Mouse (Mus musculus) myocyte (in vitro differentiated cells): ENCODE results near the gene Ahcy. TPM values are rescaled to one million over a fixed set of nuclear protein-coding genes. Genes with fewer than 3 reads are reported as not detected.

Experiments used
- H3K27me3 ChIP-seq: one replicate; pipeline ENCODE4 v1.6.1; 2011; ENCODE audit not compliant: control insufficient read depth, insufficient read depth, insufficient read length
- H3K36me3 ChIP-seq: one replicate; pipeline ENCODE4 v1.6.1; 2011; ENCODE audit not compliant: control insufficient read depth, insufficient read depth
- H3K4me2 ChIP-seq: one replicate; pipeline ENCODE4 v1.6.1; 2011; ENCODE audit warnings: low read depth, control low read depth
- H3K4me3 ChIP-seq: one replicate; pipeline ENCODE4 v1.5.1; 2011; ENCODE audit warnings: mild to moderate bottlenecking, control low read depth, moderate library complexity
- H3K79me2 ChIP-seq: one replicate; pipeline ENCODE4 v1.6.1; 2011; ENCODE audit not compliant: control insufficient read depth, insufficient read depth
- H3ac ChIP-seq: one replicate; pipeline ENCODE4 v1.6.1; 2011; ENCODE audit not compliant: control insufficient read depth, insufficient read length
- CEBPB ChIP-seq: IDR thresholded peaks from 2 replicates; pipeline ENCODE4 v1.6.1; 2011; ENCODE audit warnings: mild to moderate bottlenecking, moderate library complexity; ENCODE audit not compliant: poor library complexity, insufficient read depth, severe bottlenecking
- E2F4 ChIP-seq: IDR thresholded peaks from one replicate; pipeline ENCODE4 v1.6.1; 2011; ENCODE audit warnings: mild to moderate bottlenecking, control low read depth, moderate library complexity; ENCODE audit not compliant: insufficient read depth
- MAX ChIP-seq: IDR thresholded peaks from one replicate; pipeline ENCODE4 v1.6.1; 2011; ENCODE audit warnings: low read depth, mild to moderate bottlenecking, control low read depth
- MYOD1 ChIP-seq, 3 experiments: IDR thresholded peaks; one replicate each; pipeline ENCODE4 v1.6.1; 2011; ENCODE audit warnings: control low read depth in 2 of 3, low read depth in 2 of 3, mild to moderate bottlenecking in 2 of 3, moderate library complexity in 1 of 3; ENCODE audit not compliant: insufficient read length in 2 of 3, control insufficient read depth in 1 of 3
- MYOG ChIP-seq, 3 experiments: IDR thresholded peaks; one replicate each; pipeline ENCODE4 v1.6.1; 2011; ENCODE audit warnings: control low read depth in 2 of 3, low read depth in 2 of 3, mild to moderate bottlenecking in 2 of 3; ENCODE audit not compliant: insufficient read length in 2 of 3, control insufficient read depth in 1 of 3, insufficient read depth in 1 of 3
- POLR2A ChIP-seq: IDR thresholded peaks from one replicate; pipeline ENCODE4 v1.6.1; 2011; ENCODE audit warnings: low read depth, mild to moderate bottlenecking, control low read depth, moderate library complexity; ENCODE audit not compliant: insufficient read length
- POLR2AphosphoS2 ChIP-seq: IDR thresholded peaks from one replicate; pipeline ENCODE4 v1.6.1; 2011; ENCODE audit warnings: low read depth, control low read depth; ENCODE audit not compliant: insufficient read length
- REST ChIP-seq: IDR thresholded peaks from one replicate; pipeline ENCODE4 v1.6.1; 2011; ENCODE audit warnings: mild to moderate bottlenecking, control low read depth, moderate library complexity; ENCODE audit not compliant: insufficient read depth, insufficient read length
- SRF ChIP-seq: IDR thresholded peaks from one replicate; pipeline ENCODE4 v1.6.1; 2011; ENCODE audit warnings: low read depth; ENCODE audit not compliant: control insufficient read depth, insufficient read length
- TCF12 ChIP-seq: IDR thresholded peaks from one replicate; pipeline ENCODE4 v1.6.1; 2011; ENCODE audit warnings: mild to moderate bottlenecking, control low read depth; ENCODE audit not compliant: poor library complexity, insufficient read depth, severe bottlenecking
- TCF3 ChIP-seq: IDR thresholded peaks from one replicate; pipeline ENCODE4 v1.6.1; 2011; ENCODE audit warnings: low read depth, control low read depth; ENCODE audit not compliant: insufficient read length
- USF1 ChIP-seq: IDR thresholded peaks from one replicate; pipeline ENCODE4 v1.6.1; 2011; ENCODE audit warnings: low read depth, mild to moderate bottlenecking, control low read depth, moderate library complexity
- polyA plus RNA-seq: library from polyadenylated mRNA; unstranded; fragments of >200 nt; fragmentation: generic; extraction: Trizol; gene quantifications from one replicate; pipeline ENCODE4 v1.2.1, GENCODE M21; 2012; ENCODE audit warnings: missing spikeins

Gene Ahcy
- polyA plus RNA-seq, 1 experiment: 39.7 TPM

GRCm38 (mm10) chr2:155082121-155082803, 8.0 kb upstream of the Ahcy start:
- no peak overlapping the region for H3K4me2 ChIP-seq
- no peaks in the 10 kb centered on the region for H3K36me3 ChIP-seq
- no peaks in the 10 kb centered on the region for H3K27me3 ChIP-seq
- no peak for TF ChIP-seq TCF3
- no peak for TF ChIP-seq USF1
- TF ChIP-seq CEBPB: no peak
- TF ChIP-seq MYOD1 (IDR thresholded peaks at IDR 0.05; ENCODE audit: control insufficient read depth in 1 of 3, insufficient read length in 2 of 3, low read depth in 2 of 3): no peak
- TF ChIP-seq POLR2A: no peak
- no peak for TF ChIP-seq SRF
- no peak for TF ChIP-seq MYOG (IDR thresholded peaks at IDR 0.05; ENCODE audit: control insufficient read depth in 1 of 3, insufficient read depth in 1 of 3, insufficient read length in 2 of 3, low read depth in 2 of 3)
- no peak overlapping the region for H3ac ChIP-seq
- H3K4me3 ChIP-seq: no peak overlapping the region
- no peaks in the 10 kb centered on the region for H3K79me2 ChIP-seq

- no peaks in the 10 kb centered on the region for H3K27me3 ChIP-seq
- H3K36me3 ChIP-seq: no peaks in the 10 kb centered on the region
- H3K4me2 ChIP-seq: no peak overlapping the region
- no peak overlapping the region for H3K4me3 ChIP-seq
- H3ac ChIP-seq: no peak overlapping the region
- TF ChIP-seq E2F4: no peak
- no peak for TF ChIP-seq MYOD1 (IDR thresholded peaks at IDR 0.05; ENCODE audit: control insufficient read depth in 1 of 3, insufficient read length in 2 of 3, low read depth in 2 of 3)
- TF ChIP-seq TCF3: no peak
- no peak for TF ChIP-seq MAX
- H3K79me2 ChIP-seq: no peaks in the 10 kb centered on the region
Measured at GRCm38 (mm10) chr2:155081056-155081455, 6.8 kb upstream of the Ahcy start.

- Histone ChIP-seq H3K36me3 (no peaks in the 10 kb centered on the region), H3K27me3 (no peaks in the 10 kb centered on the region), H3K4me2 (no peak overlapping the region), H3K79me2 (no peaks in the 10 kb centered on the region), H3ac (no peak overlapping the region), H3K4me3 (no peak overlapping the region)
- TF ChIP-seq MAX (no peak), TCF12 (no peak), USF1 (no peak), REST (no peak), POLR2AphosphoS2 (no peak), MYOD1 (IDR thresholded peaks at IDR 0.05; ENCODE audit: control insufficient read depth in 1 of 3, insufficient read length in 2 of 3, low read depth in 2 of 3) (no peak), POLR2A (no peak), E2F4 (no peak), TCF3 (no peak), MYOG (IDR thresholded peaks at IDR 0.05; ENCODE audit: control insufficient read depth in 1 of 3, insufficient read depth in 1 of 3, insufficient read length in 2 of 3, low read depth in 2 of 3) (no peak), SRF (no peak)
Measured at GRCm38 (mm10) chr2:155080179-155080530, 5.9 kb upstream of the Ahcy start.

- TF ChIP-seq MYOD1 (IDR thresholded peaks at IDR 0.05; ENCODE audit: control insufficient read depth in 1 of 3, insufficient read length in 2 of 3, low read depth in 2 of 3): no peak
- no peak for TF ChIP-seq MYOG (IDR thresholded peaks at IDR 0.05; ENCODE audit: control insufficient read depth in 1 of 3, insufficient read depth in 1 of 3, insufficient read length in 2 of 3, low read depth in 2 of 3)
- no peak for TF ChIP-seq USF1
- no peak for TF ChIP-seq REST
- no peak for TF ChIP-seq SRF
- no peak for TF ChIP-seq TCF3
- no peak for TF ChIP-seq CEBPB
- TF ChIP-seq E2F4: no peak
- no peak for TF ChIP-seq TCF12
- TF ChIP-seq POLR2AphosphoS2: no peak
- TF ChIP-seq MAX: no peak
- TF ChIP-seq POLR2A: no peak
- Histone ChIP-seq H3K4me3 (no peak overlapping the region), H3K79me2 (no peaks in the 10 kb centered on the region), H3K27me3 (no peaks in the 10 kb centered on the region), H3K36me3 (no peaks in the 10 kb centered on the region), H3K4me2 (no peak overlapping the region), H3ac (no peak overlapping the region)
Measured at GRCm38 (mm10) chr2:155079500-155080178, 5.3 kb upstream of the Ahcy start.

GRCm38 (mm10) chr2:155075649-155076048, 1.4 kb upstream of the Ahcy start:
- Histone ChIP-seq H3K27me3 (no peaks in the 10 kb centered on the region), H3ac (no peak overlapping the region), H3K36me3 (no peaks in the 10 kb centered on the region), H3K4me2 (no peak overlapping the region), H3K79me2 (peaks cover 31% of the 10 kb centered on the region), H3K4me3 (no peak overlapping the region)
- TF ChIP-seq POLR2AphosphoS2: no peak
